ENCODE assay signal across 11 mouse cellular contexts in genomic region chr14:48422436-48422835, GRCm38 (mm10). TPM values are rescaled to one million over a fixed set of nuclear protein-coding genes. Genes with fewer than 3 reads are reported as not detected.
DNase-seq lines count a peak whose midpoint lies in the region; ATAC-seq and TF ChIP-seq lines count a peak whose summit lies in the region.
"Had no signal": no experiment of that assay in that cellular context is flagged by ENCODE, and none has a peak within 500 bp of the region (broad histone marks: within the 10 kb centered on the region; RNA-seq: fewer than 3 reads in every experiment).

No protein-coding gene starts in this region.

- no peak overlapping the region for H3K4me3 ChIP-seq in forebrain, embryonic 10.5 days
- H3K4me3 ChIP-seq in forebrain, embryonic 16.5 days (replicated peaks; ENCODE audit: low read length): no peak overlapping the region
- H3K4me3 ChIP-seq in left cerebral cortex, adult 2 months: no peak overlapping the region
- no peak overlapping the region for H3K4me3 ChIP-seq in CH12.LX (replicated peaks in 1 of 3; ENCODE audit: low read depth in 2 of 3, low read length in 2 of 3, poor library complexity in 1 of 3)
- no peak overlapping the region for H3K4me3 ChIP-seq in liver, postnatal 0 days (ENCODE audit: low read depth, low read length)

- no peak for TF ChIP-seq CTCF in left cerebral cortex, adult 2 months (IDR thresholded peaks at IDR 0.05)
- TF ChIP-seq CTCF in CH12.LX (conservative IDR thresholded peaks at IDR 0.05 in 1 of 2, IDR thresholded peaks at IDR 0.05 in 1 of 2; ENCODE audit: low read depth in 2 of 2, low read length in 2 of 2): no peak
- no peak for TF ChIP-seq CTCF in liver, postnatal 0 days (IDR thresholded peaks at IDR 0.05; ENCODE audit: low read depth)

- H3K9ac ChIP-seq in forebrain, embryonic 16.5 days (replicated peaks; ENCODE audit: low read depth, low read length): no peak overlapping the region
- 0 out of 2 replicates have a peak overlapping the region, but pooled peaks have one; percentile 21 for H3K9ac ChIP-seq in CH12.LX (ENCODE audit: insufficient read depth, low read depth)
- no peak overlapping the region for H3K9ac ChIP-seq in liver, postnatal 0 days (replicated peaks)

- H3K4me1 ChIP-seq in forebrain, embryonic 10.5 days: peaks cover 39% of the 10 kb centered on the region
- H3K4me1 ChIP-seq in forebrain, embryonic 16.5 days (replicated peaks; ENCODE audit: control insufficient read depth, insufficient read depth, low read length): 0 out of 2 replicates have a peak, but pooled peaks cover 3% of the 10 kb centered on the region
- H3K4me1 ChIP-seq in CH12.LX (ENCODE audit: control insufficient read depth in 1 of 2, insufficient read depth in 2 of 2): peaks cover 0 to 17% of the 10 kb centered on the region in 2 experiments; a peak in 3 of 4 replicates
- H3K4me1 ChIP-seq in liver, postnatal 0 days (ENCODE audit: insufficient read depth): no peaks in the 10 kb centered on the region; the same call in 1 of the 2 replicates

- TF ChIP-seq RAD21 in CH12.LX (IDR thresholded peaks at IDR 0.05; ENCODE audit: low read depth, low read length): no peak

- intact Hi-C loops in left cerebral cortex, adult 2 months (cut with DNase I): loop anchor here (5.0 kb wide), 1 partner anchor 555 kb away; no protein-coding TSS in a partner anchor

- 39% methylated on average over 4 of the region's 4 CpGs for WGBS in forebrain, embryonic 10.5 days
- WGBS in forebrain, embryonic 16.5 days: 39% methylated on average over 4 of the region's 4 CpGs
- WGBS in liver, postnatal 0 days (ENCODE audit: insufficient replicate concordance): 12% methylated on average over 4 of the region's 4 CpGs

- no peak for DNase-seq in forebrain, embryonic 10.5 days (ENCODE audit: extremely low spot score, low spot score)
- no peak for DNase-seq in left cerebral cortex, adult 2 months (ENCODE audit: extremely low spot score in 1 of 2, low spot score in 2 of 2)
- no peak for DNase-seq in left cerebral cortex, adult 11 months (ENCODE audit: low spot score)
- DNase-seq in CH12.LX (ENCODE audit: extremely low read depth): no peak
- no peak for DNase-seq in liver, postnatal 0 days
- no peak for DNase-seq in yolk sac, embryonic 10.5 days (ENCODE audit: low spot score)
- no peak for DNase-seq in urinary bladder, postnatal 25 days (ENCODE audit: low spot score)
- DNase-seq: kidney, adult 18-20 months; layer of hippocampus, postnatal 36 days had no signal

- no peaks in the 10 kb centered on the region for H3K79me2 ChIP-seq in CH12.LX (replicated peaks; ENCODE audit: control insufficient read depth, extremely low read depth, insufficient read depth, poor library complexity, severe bottlenecking)

- no peak for TF ChIP-seq EP300 in CH12.LX (IDR thresholded peaks at IDR 0.05; ENCODE audit: low read length)
- no peak for TF ChIP-seq EP300 in liver, postnatal 0 days (IDR thresholded peaks at IDR 0.05; ENCODE audit: low read depth)

- ATAC-seq in forebrain, embryonic 16.5 days: no peak
- ATAC-seq in liver, postnatal 0 days: 0 out of 2 replicates have a peak, but pooled peaks have one; percentile 7
- ATAC-seq: Patski had no signal

- dilution Hi-C loops in CH12.LX (cut with MboI; ENCODE audit: extremely low pct_ligation_motif_present, extremely low pct_unique_long_range_greater_than_20kb, low sequenced_read_pairs): no loop called here

- H3K4me2 ChIP-seq in forebrain, embryonic 16.5 days (ENCODE audit: low read length): no peak overlapping the region
- peak overlapping the region; percentile 69 for H3K4me2 ChIP-seq in CH12.LX (ENCODE audit: insufficient read depth, low read depth, poor library complexity, severe bottlenecking)
- H3K4me2 ChIP-seq in liver, postnatal 0 days (ENCODE audit: low read depth, low read length): no peak overlapping the region; the same call in 1 of the 2 replicates

- H3K36me3 ChIP-seq in forebrain, embryonic 10.5 days (replicated peaks): no peaks in the 10 kb centered on the region
- no peaks in the 10 kb centered on the region for H3K36me3 ChIP-seq in forebrain, embryonic 16.5 days (ENCODE audit: control insufficient read depth, insufficient read depth)
- no peaks in the 10 kb centered on the region for H3K36me3 ChIP-seq in CH12.LX (replicated peaks in 1 of 2; ENCODE audit: control insufficient read depth in 1 of 2, insufficient read depth in 1 of 2, low read length in 1 of 2)
- H3K36me3 ChIP-seq in liver, postnatal 0 days (replicated peaks; ENCODE audit: insufficient read depth, low read length): no peaks in the 10 kb centered on the region

- no peak for TF ChIP-seq POLR2A in CH12.LX (IDR thresholded peaks at IDR 0.05; ENCODE audit: low read depth, low read length)

- 0 out of 2 replicates have a peak overlapping the region, but pooled peaks have one; percentile 20 for H3K27ac ChIP-seq in forebrain, embryonic 10.5 days
- H3K27ac ChIP-seq in forebrain, embryonic 16.5 days (ENCODE audit: low read length): no peak overlapping the region
- peak overlapping the region; percentile 81 for H3K27ac ChIP-seq in left cerebral cortex, adult 2 months
- H3K27ac ChIP-seq in CH12.LX (ENCODE audit: insufficient read depth, low read depth): no peak overlapping the region
- H3K27ac ChIP-seq in liver, postnatal 0 days (ENCODE audit: low read depth): no peak overlapping the region

- peaks cover 70% of the 10 kb centered on the region for H3K27me3 ChIP-seq in forebrain, embryonic 10.5 days (ENCODE audit: poor library complexity, severe bottlenecking)
- peaks cover 67% of the 10 kb centered on the region for H3K27me3 ChIP-seq in forebrain, embryonic 16.5 days (replicated peaks; ENCODE audit: control insufficient read depth, insufficient read depth, low read length)
- no peaks in the 10 kb centered on the region for H3K27me3 ChIP-seq in CH12.LX (replicated peaks)
- no peaks in the 10 kb centered on the region for H3K27me3 ChIP-seq in liver, postnatal 0 days (ENCODE audit: insufficient read depth, low read length)

- in situ Hi-C loops in CH12.LX (cut with MboI; ENCODE audit: low pct_ligation_motif_present, low pct_unique_long_range_greater_than_20kb, low sequenced_read_pairs): loop anchor here (10.0 kb wide), 1 partner anchor 72 kb away; no protein-coding TSS in a partner anchor

- no peaks in the 10 kb centered on the region for H3K9me3 ChIP-seq in forebrain, embryonic 10.5 days
- no peaks in the 10 kb centered on the region for H3K9me3 ChIP-seq in forebrain, embryonic 16.5 days (ENCODE audit: control insufficient read depth, low read length)
- no peaks in the 10 kb centered on the region for H3K9me3 ChIP-seq in CH12.LX (replicated peaks; ENCODE audit: low read length)
- H3K9me3 ChIP-seq in liver, postnatal 0 days (ENCODE audit: low read length): no peaks in the 10 kb centered on the region

TF ChIP-seq in CH12.LX, 34 proteins besides CTCF, POLR2A, EP300 and RAD21:
- TF ChIP-seq ZNF384 (IDR thresholded peaks at IDR 0.05; ENCODE audit: low read depth, low read length): no peak
- TF ChIP-seq NELFE (IDR thresholded peaks at IDR 0.05; ENCODE audit: low read depth, low read length): no peak
- TF ChIP-seq ELF1 (IDR thresholded peaks at IDR 0.05; ENCODE audit: low read depth, low read length): no peak; the same call in 1 of the 2 replicates
- no peak for TF ChIP-seq JUND (conservative IDR thresholded peaks at IDR 0.05; ENCODE audit: low read depth, low read length)
- TF ChIP-seq PAX5 (IDR thresholded peaks at IDR 0.05; ENCODE audit: low read length): no peak
- no peak for TF ChIP-seq JUN (IDR thresholded peaks at IDR 0.05; ENCODE audit: insufficient read depth, low read depth, low read length)
- TF ChIP-seq ZKSCAN1 (IDR thresholded peaks at IDR 0.05; ENCODE audit: borderline replicate concordance, low read depth, low read length): no peak
- TF ChIP-seq ZC3H11A (IDR thresholded peaks at IDR 0.05; ENCODE audit: low read depth, low read length): no peak
- no peak for TF ChIP-seq USF1 (IDR thresholded peaks at IDR 0.05; ENCODE audit: low read depth, low read length)

RNA-seq across cellular contexts. Expression of gene Tmem260, which starts 23.5 kb away (rescaled TPM):
- 18.5 and 18.7 TPM in 2 replicates for polyA plus RNA-seq in forebrain, embryonic 10.5 days (2016; fragmentation: Nextera tagmentation; extraction: Ambion mirVana)
- 19.0 and 20.6 TPM in 2 replicates for polyA plus RNA-seq in forebrain, embryonic 16.5 days (2015; fragmentation: Nextera tagmentation; extraction: Ambion mirVana)
- total RNA-seq in left cerebral cortex, adult 2 months (2021): 10 to 100 TPM; 25.9 to 26.6 TPM
- total RNA-seq in CH12.LX (2012; rRNA removed) (4.1 and 4.6 TPM in 2 replicates), CH12.LX (2014; rRNA removed) (5.1 and 5.2 TPM in 2 replicates)
- polyA plus RNA-seq in CH12.LX (2012; ENCODE audit: insufficient read length, low read depth): 8.2 and 9.0 TPM in 2 replicates
- 3.9 and 5.4 TPM in 2 replicates for polyA plus RNA-seq in liver, postnatal 0 days (2015; fragmentation: Nextera tagmentation; extraction: Ambion mirVana)

Comparison
In these comparisons a context has a peak if more than half of its experiments do, and no peak if none do; other contexts are left out.
1. H3K27ac ChIP-seq: peak in forebrain, embryonic 10.5 days (single experiment) and left cerebral cortex, adult 2 months (single experiment); none in forebrain, embryonic 16.5 days (single experiment), CH12.LX (single experiment) and liver, postnatal 0 days (single experiment).